Mouse (Mus musculus): ENCODE results near the gene Slc41a2.
"Not testable (repeated sequence)": the region's sequence is repeated elsewhere in the genome, so short reads cannot be mapped to it uniquely, and the experiment has no call there.

Gene Slc41a2

DNA sequence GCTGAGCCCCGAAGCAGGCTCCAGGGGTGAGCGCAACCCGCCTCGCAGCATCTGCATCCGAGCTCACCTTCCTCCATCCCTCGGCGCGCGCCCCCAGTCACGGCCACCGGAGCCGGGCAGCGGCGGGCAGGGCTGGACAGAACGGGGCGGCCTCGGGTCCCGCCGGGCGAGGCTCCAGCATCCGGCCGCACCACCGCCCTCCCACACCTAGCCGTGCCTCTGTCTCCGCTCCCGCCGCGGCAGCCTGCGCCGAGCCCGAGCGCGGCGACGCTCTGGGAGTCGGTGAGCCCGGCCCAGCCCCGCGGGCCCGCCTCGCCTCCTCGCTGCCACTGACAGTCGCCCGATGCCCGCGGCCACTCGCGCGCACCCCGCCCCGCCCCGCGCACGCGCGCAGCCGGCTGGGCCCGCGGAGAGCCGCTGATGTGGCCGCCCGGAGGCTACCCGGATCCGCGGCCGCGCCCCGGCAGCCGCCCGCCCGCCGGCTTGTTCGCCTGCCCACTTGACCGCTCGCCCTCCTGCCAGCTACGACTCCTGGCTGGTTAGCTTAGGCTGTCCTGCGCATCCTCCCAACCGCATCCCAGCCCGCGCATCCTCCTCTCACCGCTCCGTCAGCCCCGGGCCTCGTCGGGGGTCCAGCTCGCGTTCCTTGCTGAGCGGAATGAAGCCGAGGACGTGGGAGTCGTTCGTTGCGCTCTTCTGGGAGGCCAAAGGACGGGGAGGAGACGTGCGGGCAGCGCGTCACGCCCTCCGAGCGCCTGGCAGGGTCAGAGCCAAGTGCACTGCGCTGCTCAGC is at the start of gene Slc41a2:
Slc41a2 (minus strand) TSS at position 724 of the 793 bp plus-strand sequence.
- in situ Hi-C loops (cut with MboI; ENCODE audit: unreplicated experiment in 2 of 2): no loop called here

- in situ Hi-C loops (cut with MboI; ENCODE audit: unreplicated experiment in 2 of 2): no loop called here
Observed at GRCm38 (mm10) chr10:83385330-83385910, 47.7 kb upstream of the Slc41a2 start.

DNA sequence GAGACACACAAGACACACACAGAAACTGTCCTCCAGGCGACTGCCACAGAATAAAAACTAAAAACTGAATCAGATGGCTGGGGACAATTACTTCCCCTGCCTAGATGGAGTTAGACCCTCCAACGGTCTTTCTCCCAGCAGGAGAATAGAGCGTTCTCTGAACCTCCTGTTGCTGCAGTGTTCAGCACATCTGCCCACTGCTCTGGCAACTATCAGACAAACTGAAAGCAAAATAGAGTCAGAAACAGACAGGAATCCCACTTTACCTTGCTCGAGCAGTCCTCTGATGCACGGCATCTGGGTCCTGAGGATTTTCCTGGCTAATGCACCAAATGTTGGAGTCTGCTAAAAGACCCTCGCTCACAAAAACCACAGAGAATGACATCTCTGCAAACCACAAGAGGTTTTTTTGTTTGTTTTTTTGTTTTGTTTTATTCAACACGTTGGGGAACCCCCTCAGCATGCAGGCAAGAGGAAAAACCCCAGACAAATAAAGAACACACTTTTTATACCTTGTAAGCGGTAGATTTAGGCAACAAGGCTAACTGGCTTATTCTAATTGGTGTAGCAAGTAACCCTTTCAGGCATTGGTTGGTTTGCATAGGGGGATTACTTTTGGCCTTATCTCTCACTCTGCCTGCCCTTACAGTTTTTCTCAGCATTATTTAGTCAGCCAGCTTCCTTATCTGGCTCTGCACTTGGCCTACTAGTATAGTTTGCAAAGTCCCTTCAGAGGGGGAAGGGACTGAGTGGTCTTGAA is 47.0 kb upstream of the Slc41a2 start:
- in situ Hi-C loops (cut with MboI; ENCODE audit: unreplicated experiment in 2 of 2): no loop called here

- in situ Hi-C loops (cut with MboI; ENCODE audit: unreplicated experiment in 2 of 2): no loop called here
Observed at GRCm38 (mm10) chr10:83383863-83384262, 46.2 kb upstream of the Slc41a2 start.

- in situ Hi-C loops (cut with MboI; ENCODE audit: unreplicated experiment in 2 of 2): no loop called here
Observed at GRCm38 (mm10) chr10:83382988-83383387, 45.3 kb upstream of the Slc41a2 start.

- in situ Hi-C loops (cut with MboI; ENCODE audit: unreplicated experiment in 2 of 2): no loop called here
Observed at GRCm38 (mm10) chr10:83382528-83382927, 44.8 kb upstream of the Slc41a2 start.

DNA sequence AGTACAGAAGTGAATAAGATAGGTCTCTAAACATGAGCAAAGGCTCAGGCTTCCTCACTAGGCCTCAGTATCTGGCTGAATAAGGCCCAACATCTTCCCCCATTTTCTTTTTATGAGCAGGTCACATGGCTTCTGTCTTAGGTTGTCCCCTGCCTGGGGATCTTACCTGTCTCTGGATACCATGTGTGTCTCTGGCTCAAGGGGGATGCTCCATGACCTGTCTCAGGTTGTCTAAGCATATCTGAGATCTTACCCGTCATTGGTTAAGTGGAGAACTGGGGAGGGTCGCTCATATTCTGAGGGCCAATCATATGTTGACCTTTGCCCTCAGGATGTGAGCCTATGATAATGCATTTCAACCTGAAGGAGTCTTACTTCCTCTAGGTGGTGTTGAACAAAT is 42.8 kb upstream of the Slc41a2 start:
- in situ Hi-C loops (cut with MboI; ENCODE audit: unreplicated experiment in 2 of 2): no loop called here

DNA sequence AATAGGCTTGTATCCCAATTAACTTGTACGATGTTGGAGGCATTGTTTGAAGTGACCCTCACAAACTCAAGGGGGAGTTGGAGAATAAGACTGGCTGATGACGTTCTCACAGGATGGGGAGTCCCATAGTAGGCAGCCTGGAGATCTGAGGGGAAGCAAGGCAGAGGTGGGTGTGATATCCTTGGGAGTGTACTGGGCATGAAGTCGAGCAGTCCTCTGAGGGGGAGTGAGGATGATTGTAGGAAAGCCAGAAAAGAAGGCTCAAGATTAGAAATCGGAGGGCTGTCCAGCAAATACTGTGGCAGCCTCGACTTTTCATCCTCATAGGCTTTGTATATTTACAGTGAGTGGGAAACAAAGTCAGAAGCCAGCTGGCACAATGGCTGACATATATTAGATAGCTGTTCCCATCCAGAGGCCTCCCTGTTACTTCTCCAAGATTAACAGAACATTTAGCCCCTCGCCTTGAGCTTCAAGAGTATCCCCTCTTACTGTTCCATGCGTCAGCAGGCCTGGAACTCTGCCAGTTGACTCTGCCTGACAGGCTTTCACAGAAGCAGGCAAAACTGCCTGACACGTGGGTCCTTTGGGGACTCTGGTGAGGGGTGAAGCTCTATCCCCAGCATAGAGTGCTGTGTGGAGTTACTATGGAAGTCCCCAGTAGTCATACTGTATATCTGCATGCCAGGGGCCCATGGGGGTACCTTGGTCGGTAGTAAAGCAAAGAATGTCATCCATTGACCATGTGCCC is 40.6 kb upstream of the Slc41a2 start:
- in situ Hi-C loops (cut with MboI; ENCODE audit: unreplicated experiment in 2 of 2): no loop called here

- in situ Hi-C loops (cut with MboI; ENCODE audit: unreplicated experiment in 2 of 2): no loop called here
Observed at GRCm38 (mm10) chr10:83376911-83377682, 39.4 kb upstream of the Slc41a2 start.

DNA sequence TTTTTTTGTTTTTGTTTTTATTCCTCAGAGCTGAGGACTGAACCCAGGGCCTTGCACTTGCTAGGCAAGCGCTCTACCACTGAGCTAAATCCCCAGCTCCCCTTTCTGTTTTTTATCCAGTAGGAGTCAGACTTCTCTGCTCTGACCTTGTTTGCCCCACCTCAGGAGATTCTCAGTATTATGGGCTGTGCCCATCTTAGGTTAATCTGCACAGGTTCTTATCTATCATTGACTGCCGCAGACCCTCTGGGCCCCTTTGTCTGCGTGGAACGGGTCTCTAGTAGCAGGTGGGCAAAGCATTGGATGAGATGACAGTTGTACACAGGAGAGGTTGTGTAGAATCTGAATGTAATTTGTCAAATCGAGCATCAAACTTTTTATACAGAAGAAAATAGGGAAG is 37.8 kb upstream of the Slc41a2 start:
- in situ Hi-C loops (cut with MboI; ENCODE audit: unreplicated experiment in 2 of 2): not testable (repeated sequence)

DNA sequence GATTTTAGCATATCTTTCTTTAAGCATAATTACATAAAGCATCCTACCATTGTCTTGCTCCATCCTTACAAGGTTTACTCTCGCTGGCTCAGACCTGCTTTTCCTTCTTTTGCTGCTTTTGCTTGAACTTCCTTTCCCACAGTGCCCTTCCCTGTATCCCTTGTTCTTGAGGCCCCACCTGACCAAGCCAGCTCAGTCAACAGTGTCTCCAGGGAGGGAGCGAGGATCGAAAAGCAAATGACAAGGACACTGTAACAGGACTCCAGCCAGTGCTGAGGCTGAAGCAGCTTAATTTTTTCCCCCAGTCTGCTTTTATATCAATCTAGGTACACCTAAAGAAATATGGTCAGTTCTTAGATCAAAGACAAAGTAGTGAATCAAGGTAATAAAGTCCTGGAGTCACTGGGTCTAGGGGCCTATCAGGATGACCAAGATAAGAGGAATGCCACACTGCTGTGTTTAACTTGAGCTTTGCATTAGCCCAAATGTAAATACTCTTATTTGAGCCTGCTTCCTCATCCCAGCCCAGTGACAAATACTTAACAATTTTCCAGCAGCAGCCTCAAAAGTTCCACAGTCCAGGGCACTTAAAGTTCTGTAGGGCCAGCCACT is 36.5 kb upstream of the Slc41a2 start:
- in situ Hi-C loops (cut with MboI; ENCODE audit: unreplicated experiment in 2 of 2): no loop called here

- in situ Hi-C loops (cut with MboI; ENCODE audit: unreplicated experiment in 2 of 2): no loop called here
Observed at GRCm38 (mm10) chr10:83368918-83369317, 31.2 kb upstream of the Slc41a2 start.

- in situ Hi-C loops (cut with MboI; ENCODE audit: unreplicated experiment in 2 of 2): no loop called here
Observed at GRCm38 (mm10) chr10:83363451-83363850, 25.8 kb upstream of the Slc41a2 start.

- in situ Hi-C loops (cut with MboI; ENCODE audit: unreplicated experiment in 2 of 2): no loop called here
Observed at GRCm38 (mm10) chr10:83361643-83362382, 24.1 kb upstream of the Slc41a2 start.

DNA sequence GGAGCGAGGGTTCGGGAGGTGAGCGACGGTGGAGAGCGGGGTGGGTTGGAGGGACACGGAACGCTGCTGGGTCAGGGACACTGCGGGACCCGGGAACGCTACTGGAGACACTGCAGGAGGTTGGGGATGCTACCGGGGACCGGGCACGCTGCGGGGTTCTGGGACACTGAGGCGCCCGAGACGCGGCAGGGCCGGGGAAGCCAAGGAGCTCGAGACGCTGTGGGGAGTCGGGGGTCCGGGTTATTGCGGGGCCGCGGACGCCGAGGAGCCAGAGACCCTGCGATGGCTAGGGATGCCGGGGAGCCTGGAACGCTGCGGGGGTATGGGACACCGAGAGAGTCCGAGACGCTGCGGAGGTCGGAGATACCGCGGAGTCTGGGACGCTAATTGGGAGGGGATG is 22.7 kb upstream of the Slc41a2 start:
- in situ Hi-C loops (cut with MboI; ENCODE audit: unreplicated experiment in 2 of 2): no loop called here

DNA sequence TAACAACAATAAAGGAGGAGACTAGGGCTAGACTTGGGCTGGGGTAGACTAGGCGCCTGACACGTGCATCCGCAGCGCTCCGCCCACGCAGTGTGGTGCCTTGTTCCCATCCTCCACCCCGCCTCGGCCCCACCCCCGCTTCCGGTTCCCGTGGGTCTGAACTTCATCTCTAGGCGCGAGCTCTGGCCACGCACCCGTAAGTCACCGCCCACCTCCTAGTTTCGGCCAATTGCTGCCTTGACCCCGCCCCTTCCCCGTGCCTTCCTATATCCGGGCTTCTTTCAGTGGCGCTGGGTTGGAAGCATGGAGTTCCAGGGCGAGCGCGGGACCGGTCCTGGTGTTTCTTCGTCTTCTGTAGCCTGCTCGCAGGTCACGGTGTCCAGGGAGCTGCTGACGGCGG is 22.3 kb upstream of the Slc41a2 start, which contains the start of gene D10Wsu102e:
D10Wsu102e (plus strand) TSS at position 266 of the 400 bp plus-strand sequence.
- in situ Hi-C loops (cut with MboI; ENCODE audit: unreplicated experiment in 2 of 2): loop anchor here in 1 of 2 experiments (10.0 kb wide), 1 partner anchor 455 kb away; no protein-coding TSS in a partner anchor

- in situ Hi-C loops (cut with MboI; ENCODE audit: unreplicated experiment in 2 of 2): loop anchor here in 1 of 2 experiments (10.0 kb wide), 1 partner anchor 455 kb away; no protein-coding TSS in a partner anchor
Observed at GRCm38 (mm10) chr10:83359451-83359850, 21.8 kb upstream of the Slc41a2 start.

- in situ Hi-C loops (cut with MboI; ENCODE audit: unreplicated experiment in 2 of 2): loop anchor here in 1 of 2 experiments (10.0 kb wide), 1 partner anchor 452 kb away; no protein-coding TSS in a partner anchor
Observed at GRCm38 (mm10) chr10:83356416-83356815, 18.7 kb upstream of the Slc41a2 start.
